Mouse (Mus musculus) G1E (cell line): ENCODE data around the gene Vezt. TPM values are rescaled to one million over a fixed set of nuclear protein-coding genes. Genes with fewer than 3 reads are reported as not detected.

Source experiments
- ATAC-seq: 2 replicates; pipeline ENCODE4 v1.8.0; 2016; ENCODE audit warnings: mild to moderate bottlenecking; ENCODE audit not compliant: insufficient number of reproducible peaks, poor library complexity, low FRiP score, severe bottlenecking; ENCODE audit errors: extremely low read depth
- DNase-seq: peaks from one replicate; pipeline ENCODE4 v3.0.0; 2012; ENCODE audit warnings: low spot score
- H3K27me3 ChIP-seq: 2 replicates; pipeline ENCODE4 v1.6.1; 2012; ENCODE audit warnings: mild to moderate bottlenecking, low read length, inconsistent platforms; ENCODE audit not compliant: insufficient read depth
- H3K36me3 ChIP-seq: replicated peaks from 2 replicates; pipeline ENCODE3; 2012; ENCODE audit warnings: mild to moderate bottlenecking, inconsistent platforms
- H3K4me1 ChIP-seq: 2 replicates; pipeline ENCODE4 v1.6.1; 2012; ENCODE audit warnings: low read depth, low read length, inconsistent platforms, mixed read lengths; ENCODE audit not compliant: insufficient read depth
- H3K4me3 ChIP-seq: 2 replicates; pipeline ENCODE4 v1.5.1; 2012; ENCODE audit warnings: low read depth, mild to moderate bottlenecking, inconsistent platforms, low read length, moderate library complexity, mixed read lengths
- H3K9me3 ChIP-seq: replicated peaks from 2 replicates; pipeline ENCODE4 v1.6.1; 2012; ENCODE audit warnings: inconsistent platforms
- CTCF ChIP-seq: IDR thresholded peaks from 2 replicates; pipeline ENCODE4 v1.5.1; 2012; ENCODE audit warnings: low read depth, low read length, inconsistent platforms, mixed read lengths
- GATA1 ChIP-seq: IDR thresholded peaks from 2 replicates; pipeline ENCODE4 v1.6.1; 2012; ENCODE audit warnings: borderline replicate concordance, low read length, inconsistent platforms, mixed read lengths
- GATA2 ChIP-seq: IDR thresholded peaks from 2 replicates; pipeline ENCODE4 v1.6.1; 2012; ENCODE audit warnings: low read depth, low read length, inconsistent platforms, borderline replicate concordance
- POLR2AphosphoS5 ChIP-seq: IDR thresholded peaks from 2 replicates; pipeline ENCODE4 v1.6.1; 2012; ENCODE audit warnings: low read depth, low read length, inconsistent platforms; ENCODE audit not compliant: insufficient replicate concordance
- TAL1 ChIP-seq: conservative IDR thresholded peaks from 2 replicates; pipeline ENCODE4 v1.6.1; 2012; ENCODE audit warnings: low read depth, low read length, inconsistent platforms, mixed read lengths
- polyA plus RNA-seq: library from polyadenylated mRNA; stranded (reverse); fragments of >175 nt; gene quantifications from 2 replicates; pipeline ENCODE4 v1.2.3, GENCODE M21; 2012
- total RNA-seq, 2 experiments: library from RNA; stranded (forward) in 1 of 2; stranded (reverse) in 1 of 2; fragments of 200-1000 nt in 1 of 2; fragments of >200 nt in 1 of 2; fragmentation: Nextera tagmentation in 1 of 2; gene quantifications; 2 replicates each; pipeline ENCODE4 v1.2.3; 2014 to 2017

Vezt gene
- total and polyA plus RNA-seq, 3 experiments: 3.5 to 35.7 (median 13.2) TPM

DNA sequence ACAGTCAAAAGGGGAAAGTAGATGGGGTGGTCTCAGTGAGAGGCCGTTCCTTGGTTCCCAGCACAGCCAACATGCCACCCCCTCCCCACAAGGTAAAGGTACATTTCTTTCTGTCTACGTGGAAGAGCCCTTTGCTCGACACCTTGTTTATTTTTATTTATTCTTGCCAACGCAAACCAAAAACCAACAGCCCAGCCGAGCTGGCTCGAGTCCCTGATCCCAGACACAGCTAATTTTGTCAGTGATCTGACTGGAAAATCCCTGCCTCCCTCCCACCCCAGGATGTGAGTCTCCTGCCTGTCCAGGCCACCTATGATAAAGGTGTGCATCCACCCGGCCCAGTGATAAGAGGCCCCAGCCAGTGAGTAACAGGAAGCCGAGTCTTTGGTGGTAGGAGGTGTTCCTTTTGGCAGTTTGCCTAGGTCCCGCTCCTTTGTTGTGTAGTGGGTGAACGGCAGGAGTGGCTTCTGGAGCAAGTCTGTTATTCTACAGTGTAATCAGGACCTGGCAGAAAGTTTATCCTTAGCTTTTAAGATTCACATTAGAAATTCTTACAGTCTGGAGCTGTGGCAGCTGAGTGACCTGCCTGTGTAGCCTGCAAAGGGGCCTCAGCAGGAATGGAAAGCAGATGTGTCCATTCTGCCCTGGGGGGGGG lies 36.8 kb upstream of the Vezt start:
- ATAC-seq (peak; percentile 31), DNase-seq (peak; percentile 38)
- peaks cover 43% of the 10 kb centered on the region for H3K36me3 ChIP-seq
- H3K9me3 ChIP-seq: no peaks in the 10 kb centered on the region
- TF ChIP-seq TAL1: no peak
- no peak for TF ChIP-seq GATA2
- no peak for TF ChIP-seq CTCF
- TF ChIP-seq GATA1: no peak
- no peak for TF ChIP-seq POLR2AphosphoS5
- H3K4me3 ChIP-seq: peak overlapping the region; percentile 57; the same call in 1 of the 2 replicates
- peaks cover 39% of the 10 kb centered on the region for H3K4me1 ChIP-seq
- no peaks in the 10 kb centered on the region for H3K27me3 ChIP-seq

DNA sequence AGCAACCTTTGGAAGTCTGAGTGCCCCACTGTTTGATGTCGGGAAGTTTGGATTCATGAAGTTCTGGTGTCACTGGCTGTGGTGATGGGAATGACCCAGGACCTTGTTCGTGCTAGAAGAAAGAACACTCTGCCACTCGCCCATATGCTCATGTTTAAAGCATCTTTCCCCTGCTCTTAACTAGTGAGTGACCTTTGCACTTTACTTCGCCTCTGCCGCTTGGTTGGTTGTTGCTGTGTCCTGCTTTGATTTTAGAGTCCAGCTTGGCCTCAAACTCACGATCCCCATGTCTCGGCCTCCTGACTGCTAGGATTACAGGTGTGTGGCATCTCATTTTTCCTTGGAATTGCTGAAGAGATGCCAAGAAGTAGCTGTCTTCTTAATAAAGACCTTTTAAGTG lies 36.0 kb upstream of the Vezt start:
- TF ChIP-seq GATA1 (no peak), POLR2AphosphoS5 (no peak), TAL1 (no peak), GATA2 (no peak), CTCF (no peak)
- Histone ChIP-seq H3K36me3 (peaks cover 45% of the 10 kb centered on the region), H3K27me3 (no peaks in the 10 kb centered on the region), H3K4me1 (peaks cover 44% of the 10 kb centered on the region), H3K9me3 (no peaks in the 10 kb centered on the region), H3K4me3 (no peak overlapping the region)
- no peak for ATAC-seq
- no peak for DNase-seq

- ATAC-seq: no peak
- no peak overlapping the region for H3K4me3 ChIP-seq
- H3K4me1 ChIP-seq: peaks cover 54% of the 10 kb centered on the region
- no peaks in the 10 kb centered on the region for H3K27me3 ChIP-seq
- H3K9me3 ChIP-seq: no peaks in the 10 kb centered on the region
- peaks cover 36% of the 10 kb centered on the region for H3K36me3 ChIP-seq
- no peak for DNase-seq
- TF ChIP-seq GATA2: no peak
- TF ChIP-seq POLR2AphosphoS5: no peak
- TF ChIP-seq GATA1: no peak
- TF ChIP-seq CTCF: no peak
- TF ChIP-seq TAL1: no peak
Observed at GRCm38 (mm10) chr10:94068701-94069100, 33.1 kb upstream of the Vezt start.

DNA sequence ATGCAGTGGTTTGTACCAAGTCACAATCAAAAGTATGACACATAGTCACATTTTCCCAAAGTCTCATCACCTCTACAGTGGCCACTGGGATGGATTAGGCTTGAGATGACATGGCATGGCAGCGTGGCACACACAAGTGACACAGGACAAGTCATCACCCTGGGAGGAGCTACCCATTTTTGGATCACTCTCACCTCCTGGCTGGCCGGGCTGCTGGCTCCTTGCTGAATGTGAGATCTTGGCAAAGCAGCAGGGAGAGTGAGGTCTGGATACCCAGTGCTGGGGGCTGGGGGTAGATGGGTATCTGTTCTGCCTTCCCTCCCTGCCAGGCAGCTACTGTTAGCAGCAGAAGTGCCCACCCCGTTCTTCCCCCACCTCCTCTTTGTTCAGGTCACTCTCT lies 31.3 kb upstream of the Vezt start:
- DNase-seq (no peak), ATAC-seq (no peak)
- H3K27me3 ChIP-seq: no peaks in the 10 kb centered on the region
- peaks cover 37% of the 10 kb centered on the region for H3K4me1 ChIP-seq
- no peak overlapping the region for H3K4me3 ChIP-seq
- TF ChIP-seq GATA1: no peak
- TF ChIP-seq CTCF: no peak
- TF ChIP-seq GATA2: no peak
- TF ChIP-seq POLR2AphosphoS5: no peak
- H3K9me3 ChIP-seq: no peaks in the 10 kb centered on the region
- peaks cover 36% of the 10 kb centered on the region for H3K36me3 ChIP-seq

DNA sequence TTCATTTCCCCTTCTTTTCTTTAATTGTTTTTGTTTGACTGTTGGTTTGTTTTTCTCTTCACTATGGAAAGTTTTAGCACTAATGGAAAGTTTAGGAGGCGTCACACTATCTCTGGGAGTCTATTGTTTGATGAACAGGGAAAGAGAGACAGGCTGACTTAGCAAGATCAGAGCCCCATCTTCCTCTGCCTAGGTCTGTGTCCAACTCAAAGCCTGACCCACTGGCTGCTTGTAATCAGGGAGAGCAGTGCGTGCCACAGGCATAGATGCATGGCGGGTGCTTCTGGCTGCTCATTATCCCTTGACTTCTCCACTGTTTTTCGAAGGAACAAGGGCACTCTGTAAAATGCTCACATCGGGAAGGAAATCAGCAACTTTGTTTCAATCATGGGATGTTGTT lies 26.7 kb upstream of the Vezt start:
- ATAC-seq: no peak
- Histone ChIP-seq H3K27me3 (no peaks in the 10 kb centered on the region), H3K4me3 (no peak overlapping the region), H3K9me3 (no peaks in the 10 kb centered on the region), H3K4me1 (peaks cover 28% of the 10 kb centered on the region), H3K36me3 (peaks cover 48% of the 10 kb centered on the region)
- no peak for DNase-seq
- no peak for TF ChIP-seq GATA2
- no peak for TF ChIP-seq CTCF
- TF ChIP-seq GATA1: no peak
- TF ChIP-seq TAL1: no peak
- no peak for TF ChIP-seq POLR2AphosphoS5

DNA sequence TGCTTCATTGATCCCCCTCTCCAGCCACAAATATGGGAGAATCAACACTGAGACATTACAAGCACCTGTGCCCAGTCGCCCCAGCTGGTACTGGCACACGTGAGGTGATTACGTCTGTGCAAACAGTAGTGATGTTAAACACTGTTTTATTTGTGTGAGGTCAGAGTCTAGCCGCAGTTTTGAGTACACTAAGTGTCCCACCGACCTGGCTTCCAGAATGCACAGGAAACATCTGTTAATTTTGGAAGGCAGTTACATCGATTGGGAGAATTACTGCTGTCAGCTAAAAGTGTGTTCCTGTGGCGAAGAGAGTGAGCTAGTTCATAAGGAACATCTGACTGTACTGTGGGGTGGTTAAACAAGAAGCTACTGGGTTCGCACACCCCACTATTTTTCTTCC lies 24.6 kb upstream of the Vezt start:
- no peak for DNase-seq
- Histone ChIP-seq H3K4me1 (peaks cover 15% of the 10 kb centered on the region), H3K27me3 (no peaks in the 10 kb centered on the region), H3K36me3 (peaks cover 44% of the 10 kb centered on the region), H3K4me3 (no peak overlapping the region), H3K9me3 (no peaks in the 10 kb centered on the region)
- no peak for ATAC-seq
- no peak for TF ChIP-seq GATA2
- TF ChIP-seq GATA1: no peak
- no peak for TF ChIP-seq CTCF
- no peak for TF ChIP-seq POLR2AphosphoS5
- no peak for TF ChIP-seq TAL1

DNA sequence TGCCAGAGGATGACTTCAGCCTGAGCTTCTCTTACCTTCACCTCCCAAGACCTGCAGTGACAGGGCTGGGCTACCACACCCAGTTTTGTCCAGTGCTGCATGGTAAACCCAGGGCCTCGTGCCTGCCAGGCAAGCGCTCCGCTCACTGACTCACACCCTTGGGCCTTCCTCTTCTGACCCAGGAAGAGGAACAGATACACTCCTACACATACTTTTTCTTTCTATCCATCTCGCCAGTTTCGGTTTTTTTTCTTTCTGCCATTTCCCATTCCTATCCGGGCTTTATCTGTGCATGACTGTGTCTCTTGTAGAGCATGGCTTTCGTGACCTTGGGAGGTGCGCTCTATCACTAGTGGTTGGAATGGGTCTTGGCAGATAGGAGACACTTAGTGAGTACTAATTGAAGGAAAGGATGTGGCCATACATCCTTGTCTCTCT lies 24.0 kb upstream of the Vezt start:
- DNase-seq (no peak), ATAC-seq (no peak)
- Histone ChIP-seq H3K4me1 (peaks cover 11% of the 10 kb centered on the region), H3K27me3 (no peaks in the 10 kb centered on the region), H3K36me3 (peaks cover 46% of the 10 kb centered on the region), H3K4me3 (no peak overlapping the region), H3K9me3 (no peaks in the 10 kb centered on the region)
- no peak for TF ChIP-seq GATA2
- no peak for TF ChIP-seq GATA1
